Mouse (Mus musculus): ENCODE results near the gene Ccnb1. TPM values are rescaled to one million over a fixed set of nuclear protein-coding genes. Genes with fewer than 3 reads are reported as not detected.
"Not testable (repeated sequence)": the region's sequence is repeated elsewhere in the genome, so short reads cannot be mapped to it uniquely, and the experiment has no call there.

Gene Ccnb1
- polyA plus RNA-seq, 1 experiment from 2014 or later: 419 TPM

DNA sequence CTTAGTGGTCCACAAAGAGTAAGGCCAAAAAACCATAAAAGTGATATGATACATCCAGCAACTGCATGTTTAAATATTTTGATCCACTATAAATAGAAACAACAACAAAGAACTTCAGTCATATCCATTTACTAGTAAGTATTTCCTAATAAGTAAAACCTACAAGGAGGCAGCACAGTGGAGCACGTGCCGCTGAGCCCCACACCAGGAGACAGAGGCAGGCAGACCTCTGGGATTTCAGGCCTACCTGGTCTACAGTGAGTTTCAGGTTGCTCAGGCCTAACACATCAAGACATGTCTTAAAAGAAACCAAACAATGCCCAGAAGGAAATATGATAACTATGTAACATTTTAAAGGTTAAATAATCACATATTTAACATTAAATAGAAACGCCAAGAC is 38.5 kb upstream of the Ccnb1 start:
- peaks cover 3% of the 10 kb centered on the region for H3K36me3 ChIP-seq (replicated peaks; ENCODE audit: control insufficient read depth, insufficient read depth, low read depth, low read length)
- 92% methylated on average over 3 of the region's 3 CpGs for WGBS
- H3K9me3 ChIP-seq (replicated peaks; ENCODE audit: control insufficient read depth, low read length): no peaks in the 10 kb centered on the region
- no peak overlapping the region for H3K27ac ChIP-seq (replicated peaks; ENCODE audit: low read depth, low read length)
- H3K4me2 ChIP-seq (ENCODE audit: low read depth, low read length): no peak overlapping the region
- ATAC-seq (replicated peaks; ENCODE audit: insufficient number of reproducible peaks, low FRiP score, low TSS enrichment, low read depth) (no peak), DNase-seq (ENCODE audit: low spot score) (no peak)
- no peaks in the 10 kb centered on the region for H3K27me3 ChIP-seq (ENCODE audit: control insufficient read depth, insufficient read depth, low read length)
- H3K9ac ChIP-seq (replicated peaks; ENCODE audit: low read length): no peak overlapping the region
- no peak overlapping the region for H3K4me3 ChIP-seq (ENCODE audit: low read depth, low read length)
- no peaks in the 10 kb centered on the region for H3K4me1 ChIP-seq (ENCODE audit: control insufficient read depth, insufficient read depth, low read length)

GRCm38 (mm10) chr13:100824306-100824705 is 37.9 kb upstream of the Ccnb1 start:
- 89% methylated on average over 6 of the region's 6 CpGs for WGBS
- Histone ChIP-seq H3K4me2 (ENCODE audit: low read depth, low read length) (no peak overlapping the region), H3K36me3 (replicated peaks; ENCODE audit: control insufficient read depth, insufficient read depth, low read depth, low read length) (peaks cover 3% of the 10 kb centered on the region), H3K27me3 (ENCODE audit: control insufficient read depth, insufficient read depth, low read length) (no peaks in the 10 kb centered on the region), H3K9ac (replicated peaks; ENCODE audit: low read length) (no peak overlapping the region), H3K9me3 (replicated peaks; ENCODE audit: control insufficient read depth, low read length) (no peaks in the 10 kb centered on the region), H3K4me3 (ENCODE audit: low read depth, low read length) (no peak overlapping the region), H3K4me1 (ENCODE audit: control insufficient read depth, insufficient read depth, low read length) (no peaks in the 10 kb centered on the region), H3K27ac (replicated peaks; ENCODE audit: low read depth, low read length) (no peak overlapping the region)
- no peak for DNase-seq (ENCODE audit: low spot score)
- no peak for ATAC-seq (replicated peaks; ENCODE audit: insufficient number of reproducible peaks, low FRiP score, low TSS enrichment, low read depth)

DNA sequence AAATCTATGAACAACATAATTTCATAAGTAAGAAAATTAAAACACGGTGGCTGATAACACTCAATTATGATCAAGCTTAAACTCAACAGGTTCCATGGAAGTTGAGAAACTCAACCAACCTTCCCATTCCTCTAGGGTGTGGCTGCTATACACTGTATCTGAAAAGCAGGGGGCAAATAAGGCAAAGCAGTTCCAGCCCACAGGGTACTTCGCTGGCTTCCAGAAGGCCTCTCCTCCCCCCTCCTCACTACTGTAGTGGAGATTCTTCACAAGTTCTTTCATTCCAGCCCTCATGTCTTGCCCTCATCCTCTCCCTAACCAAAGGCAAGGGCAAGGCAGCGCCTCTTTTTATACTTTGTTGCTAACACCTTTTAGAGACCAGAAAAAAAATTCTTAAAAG is 37.5 kb upstream of the Ccnb1 start:
- H3K9ac ChIP-seq (replicated peaks; ENCODE audit: low read length): no peak overlapping the region
- no peak overlapping the region for H3K27ac ChIP-seq (replicated peaks; ENCODE audit: low read depth, low read length)
- 95% methylated on average over 3 of the region's 3 CpGs for WGBS
- no peak overlapping the region for H3K4me2 ChIP-seq (ENCODE audit: low read depth, low read length)
- no peak for DNase-seq (ENCODE audit: low spot score)
- H3K4me1 ChIP-seq (ENCODE audit: control insufficient read depth, insufficient read depth, low read length): no peaks in the 10 kb centered on the region
- no peaks in the 10 kb centered on the region for H3K9me3 ChIP-seq (replicated peaks; ENCODE audit: control insufficient read depth, low read length)
- H3K27me3 ChIP-seq (ENCODE audit: control insufficient read depth, insufficient read depth, low read length): no peaks in the 10 kb centered on the region
- H3K36me3 ChIP-seq (replicated peaks; ENCODE audit: control insufficient read depth, insufficient read depth, low read depth, low read length): peaks cover 3% of the 10 kb centered on the region
- no peak for ATAC-seq (replicated peaks; ENCODE audit: insufficient number of reproducible peaks, low FRiP score, low TSS enrichment, low read depth)
- H3K4me3 ChIP-seq (ENCODE audit: low read depth, low read length): no peak overlapping the region

- no peak overlapping the region for H3K4me3 ChIP-seq (ENCODE audit: low read depth, low read length)
- no peak overlapping the region for H3K4me2 ChIP-seq (ENCODE audit: low read depth, low read length)
- WGBS: 87% methylated on average over 6 of the region's 6 CpGs
- no peak overlapping the region for H3K9ac ChIP-seq (replicated peaks; ENCODE audit: low read length)
- no peaks in the 10 kb centered on the region for H3K27me3 ChIP-seq (ENCODE audit: control insufficient read depth, insufficient read depth, low read length)
- no peaks in the 10 kb centered on the region for H3K4me1 ChIP-seq (ENCODE audit: control insufficient read depth, insufficient read depth, low read length)
- H3K27ac ChIP-seq (replicated peaks; ENCODE audit: low read depth, low read length): no peak overlapping the region
- H3K9me3 ChIP-seq (replicated peaks; ENCODE audit: control insufficient read depth, low read length): no peaks in the 10 kb centered on the region
- no peak for DNase-seq (ENCODE audit: low spot score)
- ATAC-seq (replicated peaks; ENCODE audit: insufficient number of reproducible peaks, low FRiP score, low TSS enrichment, low read depth): no peak
- H3K36me3 ChIP-seq (replicated peaks; ENCODE audit: control insufficient read depth, insufficient read depth, low read depth, low read length): peaks cover 2% of the 10 kb centered on the region
These were observed 28.1 kb upstream of the Ccnb1 start for GRCm38 (mm10) chr13:100814451-100814850.

DNA sequence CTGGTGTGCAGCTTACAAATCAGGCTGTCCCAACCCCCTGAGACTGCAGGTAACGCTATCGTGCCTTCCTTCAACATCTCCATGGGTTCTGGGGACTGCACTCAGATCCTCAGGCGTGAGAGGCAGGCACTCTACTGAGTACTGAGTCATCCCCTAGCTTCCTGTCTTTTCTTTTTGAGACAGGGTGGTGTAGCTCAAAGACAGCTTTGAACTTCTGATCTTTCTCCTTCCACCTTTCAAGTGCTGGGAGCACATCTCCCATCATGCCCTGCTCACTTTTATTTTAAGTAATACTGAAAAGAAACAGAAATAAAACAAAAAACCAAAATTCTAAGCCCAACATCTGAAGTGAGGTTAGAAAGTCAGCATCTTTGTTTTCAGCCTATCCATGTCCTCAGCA is 19.4 kb upstream of the Ccnb1 start:
- H3K27me3 ChIP-seq (ENCODE audit: control insufficient read depth, insufficient read depth, low read length): no peaks in the 10 kb centered on the region
- WGBS: 91% methylated on average over 3 of the region's 3 CpGs
- H3K9ac ChIP-seq (replicated peaks; ENCODE audit: low read length): no peak overlapping the region
- no peak overlapping the region for H3K27ac ChIP-seq (replicated peaks; ENCODE audit: low read depth, low read length)
- no peak overlapping the region for H3K4me3 ChIP-seq (ENCODE audit: low read depth, low read length)
- H3K4me2 ChIP-seq (ENCODE audit: low read depth, low read length): no peak overlapping the region
- DNase-seq (ENCODE audit: low spot score) (no peak), ATAC-seq (replicated peaks; ENCODE audit: insufficient number of reproducible peaks, low FRiP score, low TSS enrichment, low read depth) (no peak)
- no peaks in the 10 kb centered on the region for H3K4me1 ChIP-seq (ENCODE audit: control insufficient read depth, insufficient read depth, low read length)
- no peaks in the 10 kb centered on the region for H3K9me3 ChIP-seq (replicated peaks; ENCODE audit: control insufficient read depth, low read length)
- H3K36me3 ChIP-seq (replicated peaks; ENCODE audit: control insufficient read depth, insufficient read depth, low read depth, low read length): peaks cover 4% of the 10 kb centered on the region

GRCm38 (mm10) chr13:100797171-100797570 is 10.8 kb upstream of the Ccnb1 start:
- 87% methylated on average over 6 of the region's 6 CpGs for WGBS
- H3K9ac ChIP-seq (replicated peaks; ENCODE audit: low read length): no peak overlapping the region
- ATAC-seq (replicated peaks; ENCODE audit: insufficient number of reproducible peaks, low FRiP score, low TSS enrichment, low read depth): no peak

GRCm38 (mm10) chr13:100789083-100789482 is 2.7 kb upstream of the Ccnb1 start:
- Histone ChIP-seq H3K4me2 (ENCODE audit: low read depth, low read length) (no peak overlapping the region), H3K9me3 (replicated peaks; ENCODE audit: control insufficient read depth, low read length) (no peaks in the 10 kb centered on the region), H3K27me3 (ENCODE audit: control insufficient read depth, insufficient read depth, low read length) (no peaks in the 10 kb centered on the region), H3K4me3 (ENCODE audit: low read depth, low read length) (no peak overlapping the region), H3K9ac (replicated peaks; ENCODE audit: low read length) (no peak overlapping the region), H3K27ac (replicated peaks; ENCODE audit: low read depth, low read length) (no peak overlapping the region), H3K4me1 (ENCODE audit: control insufficient read depth, insufficient read depth, low read length) (no peaks in the 10 kb centered on the region), H3K36me3 (replicated peaks; ENCODE audit: control insufficient read depth, insufficient read depth, low read depth, low read length) (no peaks in the 10 kb centered on the region)
- 65% methylated on average over 3 of the region's 3 CpGs for WGBS
- no peak for ATAC-seq (replicated peaks; ENCODE audit: insufficient number of reproducible peaks, low FRiP score, low TSS enrichment, low read depth)
- no peak for DNase-seq (ENCODE audit: low spot score)

More at GRCm38 (mm10) chr13:100797171-100797570, 10.8 kb upstream of the Ccnb1 start:
- no peaks in the 10 kb centered on the region; the same call in 1 of the 2 replicates for H3K36me3 ChIP-seq (replicated peaks; ENCODE audit: control insufficient read depth, insufficient read depth, low read depth, low read length)
- no peak overlapping the region for H3K4me2 ChIP-seq (ENCODE audit: low read depth, low read length)
- DNase-seq (ENCODE audit: low spot score): no peak
- no peaks in the 10 kb centered on the region for H3K9me3 ChIP-seq (replicated peaks; ENCODE audit: control insufficient read depth, low read length)
- H3K27ac ChIP-seq (replicated peaks; ENCODE audit: low read depth, low read length): no peak overlapping the region
- H3K27me3 ChIP-seq (ENCODE audit: control insufficient read depth, insufficient read depth, low read length): no peaks in the 10 kb centered on the region
- no peak overlapping the region for H3K4me3 ChIP-seq (ENCODE audit: low read depth, low read length)
- H3K4me1 ChIP-seq (ENCODE audit: control insufficient read depth, insufficient read depth, low read length): no peaks in the 10 kb centered on the region

DNA sequence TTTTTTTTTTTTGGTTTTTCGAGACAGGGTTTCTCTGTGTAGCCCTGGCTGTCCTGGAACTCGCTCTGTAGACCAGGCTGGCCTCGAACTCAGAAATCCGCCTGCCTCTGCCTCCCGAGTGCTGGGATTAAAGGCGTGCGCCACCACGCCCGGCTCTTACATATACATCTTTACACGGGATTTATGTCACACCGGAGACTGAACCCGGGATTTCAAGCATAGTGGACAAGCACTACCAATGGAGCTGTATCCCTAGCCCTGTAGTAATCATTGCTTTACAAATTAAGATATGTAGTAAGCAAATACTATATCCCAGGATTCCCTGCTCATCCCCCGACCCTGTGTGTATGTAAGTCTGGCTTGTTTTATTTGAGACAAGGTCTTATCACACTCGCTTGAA is 1.7 kb upstream of the Ccnb1 start:
- ATAC-seq (replicated peaks; ENCODE audit: insufficient number of reproducible peaks, low FRiP score, low TSS enrichment, low read depth); H3K36me3 ChIP-seq (replicated peaks; ENCODE audit: control insufficient read depth, insufficient read depth, low read depth, low read length); H3K4me1 ChIP-seq (ENCODE audit: control insufficient read depth, insufficient read depth, low read length): not testable (repeated sequence)

More for the DNA sequence above, 1.7 kb upstream of the Ccnb1 start:
- not testable (repeated sequence) for DNase-seq (ENCODE audit: low spot score); H3K4me2 ChIP-seq (ENCODE audit: low read depth, low read length); H3K27me3 ChIP-seq (ENCODE audit: control insufficient read depth, insufficient read depth, low read length); H3K4me3 ChIP-seq (ENCODE audit: low read depth, low read length); H3K9me3 ChIP-seq (replicated peaks; ENCODE audit: control insufficient read depth, low read length); H3K27ac ChIP-seq (replicated peaks; ENCODE audit: low read depth, low read length); H3K9ac ChIP-seq (replicated peaks; ENCODE audit: low read length)
- 92% methylated on average over 11 of the region's 14 CpGs for WGBS
